Mouse (Mus musculus) small intestine, adult 2 months (tissue): Measurements from ENCODE around the gene Clybl. TPM values are rescaled to one million over a fixed set of nuclear protein-coding genes. Genes with fewer than 3 reads are reported as not detected.

Source experiments
- H3K27ac ChIP-seq: fragments of 200-500 bp; 2 replicates; pipeline ENCODE4 v1.5.1; 2012; ENCODE audit warnings: low read depth, low read length, control low read depth, inconsistent platforms; ENCODE audit not compliant: insufficient read depth
- H3K27me3 ChIP-seq: fragments of 200-500 bp; 2 replicates; pipeline ENCODE4 v1.6.1; 2012; ENCODE audit warnings: mild to moderate bottlenecking, moderate library complexity, low read length, inconsistent platforms; ENCODE audit not compliant: control insufficient read depth, insufficient read depth
- H3K36me3 ChIP-seq: fragments of 200-500 bp; 2 replicates; pipeline ENCODE4 v1.6.1; 2012; ENCODE audit warnings: mild to moderate bottlenecking, low read length, control low read depth, inconsistent platforms; ENCODE audit not compliant: control insufficient read depth, insufficient read depth
- H3K4me1 ChIP-seq: fragments of 200-500 bp; 2 replicates; pipeline ENCODE4 v1.6.1; 2012; ENCODE audit warnings: low read length, inconsistent platforms, mixed read lengths; ENCODE audit not compliant: control insufficient read depth, insufficient read depth, insufficient read length
- H3K4me3 ChIP-seq: fragments of 200-500 bp; 2 replicates; pipeline ENCODE4 v1.5.1; 2012; ENCODE audit warnings: low read depth, mild to moderate bottlenecking, control low read depth, inconsistent platforms, low read length, moderate library complexity
- CTCF ChIP-seq: fragments of 200-500 bp; IDR thresholded peaks from 2 replicates; pipeline ENCODE4 v1.5.1; 2012; ENCODE audit warnings: low read depth, mild to moderate bottlenecking, control low read depth, inconsistent platforms, low read length, moderate library complexity, mixed read lengths; ENCODE audit not compliant: insufficient replicate concordance, insufficient read length; ENCODE audit errors: extremely low read depth
- POLR2A ChIP-seq: fragments of 200-500 bp; IDR thresholded peaks from 2 replicates; pipeline ENCODE4 v1.6.1; 2012; ENCODE audit warnings: low read depth, mild to moderate bottlenecking, control low read depth, inconsistent platforms, low read length, moderate library complexity
- WGBS: fragments of 180-500 bp; shearing (Covaris S2); methylation state at CpG from one replicate; pipeline ENCODE4 v1.1.7; 2018; 5-methylcytosine and 5-hydroxymethylcytosine counted together
- polyA plus RNA-seq: library from polyadenylated mRNA; depleted of rRNA; stranded (reverse); fragments of >200 nt; gene quantifications from 2 replicates; pipeline ENCODE4 v1.2.3, GENCODE M21; 2012

Gene Clybl
- polyA plus RNA-seq, 1 experiment, result 3.1 TPM

DNA sequence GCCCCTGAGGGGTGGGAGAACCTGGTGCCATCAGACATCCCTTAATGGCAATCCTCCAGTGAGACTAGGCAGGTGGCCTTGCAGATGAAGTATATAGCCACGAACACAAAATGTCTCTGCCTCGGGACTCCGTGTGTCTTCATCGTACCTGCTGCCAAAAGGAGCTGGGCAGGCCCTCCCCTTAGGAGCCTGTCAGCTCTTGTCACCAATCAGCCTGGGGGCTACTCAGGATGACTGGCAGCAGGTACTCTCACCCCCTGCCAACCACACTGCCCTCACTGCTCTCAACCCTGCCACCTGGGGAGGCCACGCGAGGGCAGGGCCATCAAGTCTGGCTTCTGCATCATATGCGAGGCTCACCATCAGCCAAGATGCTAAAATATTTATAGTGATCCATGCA lies 166.6 kb downstream of the Clybl start:
- Histone ChIP-seq H3K27me3 (no peaks in the 10 kb centered on the region), H3K27ac (no peak overlapping the region), H3K36me3 (no peaks in the 10 kb centered on the region), H3K4me1 (no peaks in the 10 kb centered on the region), H3K4me3 (no peak overlapping the region)
- no peak for TF ChIP-seq POLR2A
- TF ChIP-seq CTCF, result no peak
- 90% methylated on average over 7 of the region's 7 CpGs for WGBS

DNA sequence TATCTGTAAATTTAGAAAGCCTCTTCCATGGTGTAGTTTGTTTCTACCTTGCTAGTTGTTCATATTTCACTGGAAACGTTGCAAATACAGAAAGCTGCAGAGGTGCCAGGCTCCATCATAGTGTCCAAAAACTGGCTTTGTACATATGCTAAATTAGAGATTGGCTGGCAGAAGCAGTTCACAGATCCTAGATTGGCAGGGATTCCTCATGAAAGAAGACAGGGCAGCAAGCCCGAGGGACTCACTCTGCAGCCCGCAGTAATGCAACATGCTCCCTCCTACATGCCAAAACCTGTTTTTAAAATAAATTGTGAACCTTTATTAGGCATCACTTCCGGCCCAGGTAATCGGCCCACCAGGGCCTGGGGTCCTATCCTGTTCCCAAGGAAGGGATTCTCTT lies 167.8 kb downstream of the Clybl start:
- no peaks in the 10 kb centered on the region for H3K36me3 ChIP-seq
- H3K27me3 ChIP-seq, result no peaks in the 10 kb centered on the region
- TF ChIP-seq POLR2A, result no peak
- TF ChIP-seq CTCF, result no peak
- no peaks in the 10 kb centered on the region for H3K4me1 ChIP-seq
- H3K27ac ChIP-seq, result no peak overlapping the region
- WGBS, result 84% methylated on average over 5 of the region's 5 CpGs
- no peak overlapping the region for H3K4me3 ChIP-seq

DNA sequence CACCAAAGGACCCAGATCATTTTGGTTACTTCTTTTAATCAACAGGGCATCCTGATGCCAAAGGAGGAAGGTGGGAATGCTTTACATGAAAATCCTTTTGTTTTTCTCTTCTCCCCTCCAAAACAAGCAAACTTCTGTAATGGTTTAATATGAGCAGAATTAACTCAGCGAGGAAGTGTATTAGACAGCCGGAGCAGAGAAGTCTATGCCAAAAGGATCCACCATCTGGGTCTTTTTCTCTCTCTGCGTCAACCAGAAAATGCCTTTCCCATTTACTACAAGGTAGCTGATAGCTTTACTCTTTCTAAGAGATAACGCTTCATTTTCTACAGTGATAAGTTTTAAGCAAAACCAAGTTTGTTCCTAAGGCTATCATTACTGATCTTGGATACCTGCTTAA lies 168.3 kb downstream of the Clybl start:
- Histone ChIP-seq H3K27me3 (no peaks in the 10 kb centered on the region), H3K4me3 (no peak overlapping the region), H3K27ac (no peak overlapping the region), H3K4me1 (no peaks in the 10 kb centered on the region), H3K36me3 (no peaks in the 10 kb centered on the region)
- TF ChIP-seq POLR2A (no peak), CTCF (no peak)
- WGBS, result 92% methylated on average over 4 of the region's 4 CpGs

DNA sequence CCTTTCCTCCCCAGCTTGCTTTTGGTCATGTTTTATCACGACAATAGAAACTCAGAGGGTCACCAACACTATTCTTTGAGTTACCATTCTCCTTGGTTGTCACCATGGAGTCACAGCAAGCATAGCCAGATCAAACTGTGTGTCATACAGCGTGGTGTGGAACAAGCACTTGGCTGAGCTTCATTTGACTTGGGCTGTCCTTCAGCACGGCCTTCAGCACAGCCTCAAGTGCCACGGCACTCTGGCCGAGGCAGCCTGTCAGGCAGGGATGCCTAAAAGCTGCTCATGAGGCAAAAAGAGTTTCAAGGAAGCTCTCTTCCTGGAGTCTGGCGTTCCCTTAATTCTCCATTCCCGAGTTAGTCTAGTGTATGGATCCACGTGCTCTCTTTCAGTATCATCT lies 169.3 kb downstream of the Clybl start:
- Histone ChIP-seq H3K4me3 (no peak overlapping the region), H3K27ac (no peak overlapping the region), H3K4me1 (no peaks in the 10 kb centered on the region), H3K27me3 (no peaks in the 10 kb centered on the region), H3K36me3 (no peaks in the 10 kb centered on the region)
- WGBS, result 89% methylated on average over 8 of the region's 8 CpGs
- no peak for TF ChIP-seq CTCF
- TF ChIP-seq POLR2A, result no peak

DNA sequence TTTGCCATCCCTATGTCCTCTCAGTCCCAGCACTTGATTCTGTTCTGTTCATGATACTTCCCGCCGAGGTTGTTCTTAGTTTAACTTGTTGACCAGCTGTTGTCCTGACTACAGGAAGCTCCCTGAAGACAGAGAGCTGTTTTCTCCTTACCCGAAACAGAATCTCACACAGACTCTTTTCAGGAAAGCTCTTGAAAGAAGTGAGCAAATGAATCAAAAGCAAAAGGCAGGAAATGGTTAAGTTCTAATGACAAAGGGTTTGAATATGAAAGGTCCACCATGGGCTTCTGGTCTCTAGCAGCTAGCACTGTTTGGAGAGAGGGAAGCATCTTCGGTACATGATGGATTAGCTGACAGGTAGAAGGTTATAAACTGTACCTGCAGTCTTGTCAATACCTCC lies 175.8 kb downstream of the Clybl start:
- H3K27ac ChIP-seq, result no peak overlapping the region
- 79% methylated on average over 4 of the region's 4 CpGs for WGBS
- H3K4me3 ChIP-seq, result no peak overlapping the region
- H3K27me3 ChIP-seq, result no peaks in the 10 kb centered on the region
- TF ChIP-seq CTCF, result no peak
- no peak for TF ChIP-seq POLR2A
- H3K36me3 ChIP-seq, result no peaks in the 10 kb centered on the region
- H3K4me1 ChIP-seq, result no peaks in the 10 kb centered on the region

DNA sequence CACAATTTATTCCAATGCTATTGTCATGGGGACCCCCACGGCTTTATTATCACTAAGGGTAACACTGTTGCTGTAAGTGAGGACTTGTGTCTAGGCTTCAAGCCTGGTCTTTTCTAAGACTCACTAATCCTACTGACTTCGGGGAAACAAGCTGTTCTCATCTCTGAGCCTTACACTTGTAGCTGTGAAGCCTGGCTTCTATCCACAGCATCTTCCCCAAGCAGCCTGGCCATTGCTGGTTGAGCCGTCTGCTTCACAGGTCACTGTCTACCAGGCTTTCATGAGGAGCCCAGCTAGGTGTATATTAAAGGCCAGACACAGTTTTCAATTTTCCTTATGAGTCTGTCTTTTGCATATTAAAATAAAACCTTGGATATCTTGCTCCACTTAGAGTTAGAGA lies 177.1 kb downstream of the Clybl start:
- TF ChIP-seq CTCF (no peak), POLR2A (no peak)
- no peak overlapping the region for H3K4me3 ChIP-seq
- no peaks in the 10 kb centered on the region for H3K27me3 ChIP-seq
- H3K4me1 ChIP-seq, result no peaks in the 10 kb centered on the region
- WGBS, result 88% methylated on average over 3 of the region's 3 CpGs
- no peaks in the 10 kb centered on the region for H3K36me3 ChIP-seq
- no peak overlapping the region for H3K27ac ChIP-seq

DNA sequence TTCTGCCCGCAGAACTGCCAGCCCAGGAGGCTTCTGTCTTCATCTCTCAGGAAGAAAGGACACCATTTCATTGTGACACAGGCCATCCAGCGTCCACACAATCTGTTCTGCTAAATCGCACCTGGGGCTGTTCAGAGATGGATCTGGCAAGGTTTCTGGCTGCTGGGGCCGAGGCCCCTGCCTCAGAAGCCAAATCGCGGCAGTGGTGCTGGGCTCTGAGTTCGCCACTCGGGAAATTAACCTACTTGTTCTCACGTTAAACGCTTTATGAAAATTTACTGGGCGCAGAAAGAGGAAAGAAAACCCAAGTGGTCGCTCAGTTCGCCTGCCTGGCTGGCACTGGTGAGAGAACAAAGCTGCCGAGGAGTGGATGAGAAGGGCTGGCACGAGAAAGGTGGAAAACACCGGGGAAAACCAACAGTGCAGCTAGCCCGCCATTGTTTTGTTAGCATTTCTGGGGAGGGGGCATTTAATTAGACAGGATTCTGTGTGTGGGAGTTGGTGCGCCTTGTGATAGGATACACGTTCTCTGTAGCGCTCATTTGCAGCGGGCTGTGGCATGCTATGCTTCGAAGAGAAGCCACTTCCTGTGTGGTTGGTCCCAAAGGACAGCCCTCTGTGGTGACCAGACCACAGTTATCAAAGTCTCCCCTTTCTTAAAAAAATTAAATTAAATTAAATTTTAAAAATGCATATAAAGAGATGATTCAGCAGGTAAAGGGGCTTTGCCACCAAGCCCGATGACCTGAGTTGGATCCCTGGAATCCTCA lies 177.8 kb downstream of the Clybl start:
- WGBS, result 85% methylated on average over 23 of the region's 23 CpGs
- H3K36me3 ChIP-seq, result no peaks in the 10 kb centered on the region
- TF ChIP-seq CTCF (no peak), POLR2A (no peak)
- no peak overlapping the region for H3K27ac ChIP-seq
- H3K27me3 ChIP-seq, result no peaks in the 10 kb centered on the region
- H3K4me1 ChIP-seq, result no peaks in the 10 kb centered on the region
- no peak overlapping the region for H3K4me3 ChIP-seq

DNA sequence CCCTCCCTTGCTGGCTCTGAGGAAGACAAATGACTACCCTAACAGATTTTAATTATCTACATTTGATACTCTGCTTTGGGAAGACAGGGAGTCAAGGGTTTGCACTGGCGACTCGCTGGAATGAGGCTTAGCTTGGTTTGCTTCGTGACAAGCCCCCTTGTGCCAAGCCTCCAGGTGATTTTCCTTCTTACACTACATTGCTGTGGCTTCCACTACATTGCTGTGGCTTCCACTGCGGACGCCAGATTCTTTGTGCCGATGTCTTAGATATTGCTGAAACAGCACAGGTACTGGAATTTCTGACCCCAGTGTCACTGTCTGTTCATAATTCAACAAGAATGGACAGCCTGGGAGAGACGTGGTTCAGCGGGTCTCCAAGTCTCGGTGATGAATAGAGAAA lies 180.3 kb downstream of the Clybl start:
- no peaks in the 10 kb centered on the region for H3K36me3 ChIP-seq
- no peak overlapping the region for H3K4me3 ChIP-seq
- no peak overlapping the region for H3K27ac ChIP-seq
- H3K27me3 ChIP-seq, result no peaks in the 10 kb centered on the region
- H3K4me1 ChIP-seq, result no peaks in the 10 kb centered on the region
- WGBS, result 89% methylated on average over 9 of the region's 9 CpGs
- TF ChIP-seq CTCF (no peak), POLR2A (no peak)
